Mouse (Mus musculus) brain, adult 2 months (tissue): Measurements from ENCODE around the gene Slc35g3.
"Not testable (repeated sequence)": the region's sequence is repeated elsewhere in the genome, so short reads cannot be mapped to it uniquely, and the experiment has no call there.

Source experiments
- DNase-seq: peaks from one replicate; pipeline ENCODE4 v3.0.0; 2011; ENCODE audit warnings: low read depth, low spot score

Gene Slc35g3

DNA sequence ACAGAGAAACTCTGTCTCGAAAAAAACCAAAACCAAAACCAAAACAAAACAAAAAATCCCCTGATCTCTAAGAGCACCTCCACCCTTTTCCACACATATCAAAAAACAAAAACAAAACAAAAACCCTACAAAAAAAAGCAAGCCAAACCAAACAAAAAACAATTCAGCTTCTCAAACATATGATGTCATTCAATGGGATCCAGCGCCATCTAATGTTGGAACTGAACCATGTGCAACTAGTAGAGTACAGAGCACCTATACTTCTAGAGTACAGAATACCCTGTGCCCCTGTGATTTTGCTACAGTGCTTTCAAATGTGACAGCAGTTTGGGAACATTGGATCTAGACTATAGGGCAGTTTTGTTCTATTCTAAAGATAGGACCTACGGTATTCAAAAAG is 7.1 kb downstream of the Slc35g3 start:
- peak; percentile 91 for DNase-seq

DNA sequence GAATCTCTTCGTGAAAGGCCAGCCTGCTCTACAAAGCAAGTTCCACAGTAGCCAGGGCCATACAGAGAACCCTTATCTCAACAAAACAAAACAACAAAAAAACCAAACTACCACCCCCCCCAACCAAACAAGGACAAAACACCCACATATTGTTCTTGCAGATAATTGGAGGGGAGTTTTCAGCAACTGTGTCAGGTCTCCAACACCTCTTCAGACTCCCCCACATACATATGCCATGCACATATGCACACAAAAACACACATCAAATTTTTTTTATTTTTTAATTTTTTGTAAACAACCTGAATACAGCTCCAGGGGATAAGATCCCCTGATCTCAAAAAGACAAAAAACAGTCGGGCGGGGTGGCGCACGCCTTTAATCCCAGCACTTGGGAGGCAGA is 7.5 kb downstream of the Slc35g3 start:
- no peak for DNase-seq

DNA sequence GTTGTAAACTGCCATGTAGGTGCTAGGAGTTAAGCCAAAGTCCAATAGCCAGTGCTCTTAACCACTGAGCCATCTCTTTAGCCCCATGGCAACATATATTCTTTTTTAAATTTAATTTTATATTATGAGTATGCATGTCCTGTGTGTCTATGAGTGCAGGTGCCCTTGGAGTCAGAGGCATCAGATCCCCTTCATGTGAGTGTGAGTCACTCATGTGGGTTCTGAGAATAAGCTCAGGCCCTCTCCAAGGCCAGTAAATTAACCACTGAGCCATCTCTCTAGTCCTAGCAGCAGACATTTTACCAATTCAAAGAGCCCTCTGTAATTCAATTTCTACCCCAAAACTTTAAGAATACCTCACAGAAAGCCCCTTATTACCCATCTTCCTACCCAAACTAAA is 9.1 kb downstream of the Slc35g3 start:
- DNase-seq: no peak

DNA sequence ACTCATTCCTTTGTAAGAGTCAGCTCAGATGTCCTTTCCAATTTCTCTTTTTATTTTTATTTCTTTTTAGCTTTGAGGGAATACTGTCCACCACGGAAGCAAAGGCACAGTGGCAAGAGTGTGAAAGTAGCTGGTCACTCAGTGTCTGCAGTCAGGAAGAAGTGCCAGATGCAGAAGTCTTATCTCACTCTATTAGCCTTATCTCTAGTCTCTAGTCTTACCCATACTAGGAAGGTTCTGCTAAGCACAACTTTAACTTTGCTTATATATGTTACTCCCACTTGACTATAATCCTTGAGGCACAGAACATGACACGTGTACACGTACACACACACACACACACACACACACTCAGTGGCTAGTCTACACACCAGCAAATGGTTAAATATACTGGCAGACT is 10.1 kb downstream of the Slc35g3 start:
- no peak for DNase-seq

DNA sequence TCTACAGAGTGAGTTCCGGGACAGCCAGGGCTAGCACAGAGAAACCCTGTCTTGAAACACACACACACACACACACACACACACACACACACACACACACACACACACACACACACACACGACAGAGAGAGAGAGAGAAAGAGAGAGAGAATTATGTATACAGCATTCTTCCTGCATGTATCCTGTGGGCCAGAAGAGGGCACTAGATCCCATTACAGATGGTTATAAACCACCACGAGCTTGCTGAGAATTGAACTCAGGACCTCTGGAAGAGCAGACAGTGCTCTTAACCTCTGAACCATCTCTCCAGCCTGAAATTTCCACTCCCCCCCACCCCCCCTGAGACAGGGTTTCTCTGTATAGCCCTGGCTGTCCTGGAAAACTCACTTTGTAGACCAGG is 30.4 kb downstream of the Slc35g3 start:
- not testable (repeated sequence) for DNase-seq

DNA sequence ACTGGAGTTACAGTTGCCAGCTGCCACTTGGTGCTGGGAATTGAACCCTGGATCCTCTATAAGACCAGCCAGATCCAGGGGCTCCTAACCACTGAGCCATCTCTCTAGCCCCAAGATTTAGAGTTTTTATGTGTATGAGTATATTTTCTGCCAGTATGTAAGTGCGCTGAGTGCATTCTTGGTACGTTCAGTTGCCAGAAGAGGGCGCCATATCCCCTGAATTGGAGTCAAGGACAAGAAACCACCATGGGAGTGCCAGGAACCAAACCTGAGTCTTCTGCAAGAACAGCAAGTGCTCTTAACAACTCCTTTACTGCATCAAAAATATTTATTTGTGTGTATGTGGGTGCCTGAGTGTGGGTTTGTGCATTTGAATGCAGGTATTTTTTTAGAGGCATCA is 32.7 kb downstream of the Slc35g3 start:
- DNase-seq: peak; percentile 77

DNA sequence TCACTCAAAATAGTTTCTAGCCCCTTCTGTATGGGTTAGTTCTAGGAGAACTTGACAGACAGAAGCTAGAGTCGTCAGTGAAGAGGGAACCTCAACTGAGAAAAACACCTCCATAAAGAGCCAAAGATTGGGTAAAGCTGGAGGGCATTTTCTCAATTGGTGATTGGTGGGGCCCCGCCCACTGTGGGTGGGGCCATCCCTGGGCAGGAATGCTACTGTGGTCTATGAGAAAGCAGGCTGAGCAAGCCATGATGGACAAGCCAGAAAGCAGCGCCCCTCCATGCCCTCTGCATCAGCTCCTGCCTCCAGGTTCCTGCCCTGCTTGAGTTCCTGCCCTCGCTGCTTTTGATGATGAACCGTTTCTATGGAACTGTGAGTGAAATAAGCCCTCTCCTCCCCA is 35.8 kb downstream of the Slc35g3 start:
- no peak for DNase-seq

DNA sequence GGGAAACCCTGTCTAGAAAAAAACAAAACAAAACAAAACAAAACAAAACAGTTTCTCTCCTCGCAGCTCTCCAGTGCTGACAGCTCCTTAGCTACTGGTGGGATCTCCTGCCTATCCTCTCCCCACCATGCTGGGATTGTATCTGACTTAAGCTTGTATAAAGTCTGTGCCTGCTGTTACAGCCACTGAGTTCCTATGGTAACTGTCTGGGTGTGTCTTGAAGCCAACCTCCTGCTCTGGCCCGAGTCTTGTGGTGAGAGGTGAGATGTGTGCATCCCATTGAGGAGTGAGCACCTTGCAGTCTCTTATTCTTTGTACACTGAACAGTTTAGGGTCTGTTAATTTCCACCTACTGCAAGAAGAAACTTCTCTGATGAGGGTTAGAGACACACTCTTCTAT is 38.7 kb downstream of the Slc35g3 start:
- no peak for DNase-seq

DNA sequence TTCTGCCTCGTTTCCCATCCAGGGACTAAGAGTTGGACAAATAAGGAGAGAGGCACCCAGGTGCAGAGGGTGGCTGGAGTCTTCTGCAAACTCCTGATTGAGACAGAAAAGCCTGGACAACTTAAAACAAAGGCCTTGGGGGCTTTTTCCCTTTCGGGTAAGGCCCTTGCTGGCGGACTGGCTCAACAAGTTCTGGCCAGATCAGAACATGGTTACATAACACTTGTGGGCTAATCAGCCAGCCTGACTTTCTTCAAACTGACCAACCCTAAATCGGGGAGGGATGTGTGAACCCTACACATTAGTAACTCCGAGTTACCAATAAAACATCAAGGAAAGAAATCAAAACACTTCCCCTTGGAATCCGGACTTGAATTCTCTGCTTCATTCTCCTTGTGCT is 40.9 kb downstream of the Slc35g3 start:
- no peak for DNase-seq

DNA sequence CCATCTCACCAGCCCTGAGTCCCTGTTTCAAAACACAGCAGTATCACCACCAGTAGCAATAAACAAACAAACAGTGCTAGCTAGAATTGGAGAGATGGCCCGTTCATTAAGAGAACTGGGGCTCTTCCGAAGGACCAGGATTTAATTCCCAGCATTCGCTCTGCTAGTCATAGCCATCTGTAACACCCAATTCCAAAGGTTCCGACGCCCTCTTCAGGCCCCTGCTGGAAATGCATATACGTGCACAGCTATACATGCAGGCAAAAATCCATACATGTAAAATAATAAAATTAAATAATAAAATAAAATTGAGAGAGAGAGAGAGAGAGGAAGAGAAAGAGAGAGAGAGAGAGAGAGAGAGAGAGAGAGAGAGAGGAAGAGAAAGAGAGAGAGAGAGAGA is 42.3 kb downstream of the Slc35g3 start:
- no peak for DNase-seq

DNA sequence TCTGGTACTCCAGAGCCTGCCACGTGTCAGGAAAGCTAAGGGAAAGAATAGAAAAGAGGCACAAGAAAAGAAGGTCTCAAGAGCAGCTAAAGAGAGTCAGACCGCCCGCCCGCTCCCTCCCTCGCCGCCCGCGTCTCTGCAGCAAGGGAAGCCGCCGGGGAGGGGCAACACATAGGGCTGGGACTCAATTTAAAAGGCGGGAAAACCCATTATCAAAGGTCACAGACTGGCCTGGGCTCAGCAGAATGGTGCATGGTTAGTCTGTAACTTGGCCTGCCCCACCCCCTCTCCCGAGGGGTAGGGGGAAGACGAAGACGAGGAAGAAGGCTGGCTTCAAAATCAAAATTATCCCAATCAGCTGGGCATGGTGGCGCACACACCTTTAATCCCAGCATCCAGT is 43.1 kb downstream of the Slc35g3 start:
- no peak for DNase-seq

DNA sequence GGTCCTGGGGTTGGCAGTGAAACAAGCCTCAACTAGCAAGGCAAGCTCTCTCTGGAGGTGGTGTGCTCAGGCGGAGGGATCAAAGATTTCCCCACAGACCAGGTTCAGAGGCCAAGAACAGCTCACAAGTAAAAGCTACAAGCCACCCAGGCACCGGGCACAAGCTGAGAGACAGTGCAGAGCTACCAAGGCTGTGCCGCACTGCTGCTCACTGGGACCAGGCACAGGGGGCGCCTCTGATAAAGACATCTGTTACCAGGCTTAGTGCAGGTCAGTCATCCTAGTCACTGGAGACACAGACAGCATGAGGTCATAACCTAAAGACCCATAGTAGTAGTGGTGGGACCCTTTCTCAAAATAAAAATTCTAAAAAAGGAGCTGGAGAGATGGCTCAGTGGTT is 44.8 kb downstream of the Slc35g3 start:
- no peak for DNase-seq

DNA sequence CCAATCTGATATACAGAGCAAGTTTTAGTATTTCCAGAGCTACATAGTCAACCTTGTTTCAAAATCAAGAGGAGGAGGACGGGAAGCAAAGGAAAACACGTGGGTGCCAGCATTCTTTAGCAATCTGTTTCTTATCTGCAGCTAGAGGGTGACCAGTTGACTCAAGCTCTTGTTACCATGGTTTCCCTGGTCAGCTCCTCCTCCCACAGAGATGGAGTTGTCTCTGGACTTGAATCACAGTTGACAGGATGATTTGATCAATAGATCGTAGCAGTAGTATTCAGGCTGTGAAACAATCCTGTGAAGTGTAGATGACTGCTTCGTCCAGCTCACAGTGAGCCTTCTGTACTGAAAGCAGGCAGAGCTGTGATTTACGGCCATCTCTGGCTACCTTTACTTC is 45.8 kb downstream of the Slc35g3 start:
- DNase-seq: peak; percentile 53

DNA sequence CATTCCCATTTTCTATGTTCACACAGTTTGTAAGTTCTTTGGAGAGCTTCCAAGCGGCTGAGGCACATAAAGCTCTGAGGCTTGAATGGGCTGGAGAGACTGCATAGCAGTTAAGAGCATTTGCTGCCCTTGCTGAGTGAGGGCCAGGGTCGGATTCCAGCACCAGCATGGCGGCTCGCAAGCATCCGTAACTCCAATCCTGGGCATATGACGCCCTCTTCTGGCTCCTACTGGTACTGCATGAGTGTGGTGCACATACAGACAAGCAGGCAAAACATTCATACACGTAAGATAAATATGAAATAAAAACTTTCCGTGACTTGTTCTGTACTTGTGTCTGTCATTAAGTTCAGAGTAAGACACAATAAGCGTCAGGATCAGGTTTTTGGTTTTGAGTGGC is 46.3 kb downstream of the Slc35g3 start:
- no peak for DNase-seq

DNA sequence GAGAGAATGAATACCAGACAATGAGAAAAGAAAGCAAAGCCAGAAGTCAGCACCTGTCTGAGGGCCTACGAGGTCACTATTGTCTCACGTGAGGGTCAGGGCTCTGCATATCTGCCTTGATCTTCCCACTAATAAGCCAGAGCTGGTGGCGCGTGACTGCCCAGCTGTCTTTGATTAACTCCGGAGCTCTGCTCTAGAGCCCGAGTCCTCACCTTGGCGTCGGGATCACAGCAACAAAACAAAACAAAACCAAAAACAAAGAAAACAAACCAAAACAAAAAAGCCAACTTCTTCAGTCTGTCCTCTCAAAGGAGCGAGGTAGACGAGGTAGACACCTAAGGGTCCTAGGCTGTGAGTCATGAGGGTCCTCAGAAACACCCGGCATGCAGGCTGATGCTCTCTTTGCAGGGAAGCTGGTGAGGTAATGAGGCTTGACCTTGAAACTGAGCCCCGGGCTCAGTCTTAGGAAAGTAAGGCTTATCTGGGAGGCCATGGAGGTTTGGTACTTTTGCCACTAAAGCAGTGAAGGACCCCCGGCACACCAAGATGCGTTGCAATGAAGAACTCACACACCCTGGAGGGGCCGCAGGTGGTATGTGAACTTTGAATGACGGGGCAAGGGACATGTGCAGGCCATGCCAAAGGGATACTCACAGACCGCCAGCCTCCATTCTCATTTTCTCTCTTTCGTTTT is 47.0 kb downstream of the Slc35g3 start:
- DNase-seq: no peak

DNA sequence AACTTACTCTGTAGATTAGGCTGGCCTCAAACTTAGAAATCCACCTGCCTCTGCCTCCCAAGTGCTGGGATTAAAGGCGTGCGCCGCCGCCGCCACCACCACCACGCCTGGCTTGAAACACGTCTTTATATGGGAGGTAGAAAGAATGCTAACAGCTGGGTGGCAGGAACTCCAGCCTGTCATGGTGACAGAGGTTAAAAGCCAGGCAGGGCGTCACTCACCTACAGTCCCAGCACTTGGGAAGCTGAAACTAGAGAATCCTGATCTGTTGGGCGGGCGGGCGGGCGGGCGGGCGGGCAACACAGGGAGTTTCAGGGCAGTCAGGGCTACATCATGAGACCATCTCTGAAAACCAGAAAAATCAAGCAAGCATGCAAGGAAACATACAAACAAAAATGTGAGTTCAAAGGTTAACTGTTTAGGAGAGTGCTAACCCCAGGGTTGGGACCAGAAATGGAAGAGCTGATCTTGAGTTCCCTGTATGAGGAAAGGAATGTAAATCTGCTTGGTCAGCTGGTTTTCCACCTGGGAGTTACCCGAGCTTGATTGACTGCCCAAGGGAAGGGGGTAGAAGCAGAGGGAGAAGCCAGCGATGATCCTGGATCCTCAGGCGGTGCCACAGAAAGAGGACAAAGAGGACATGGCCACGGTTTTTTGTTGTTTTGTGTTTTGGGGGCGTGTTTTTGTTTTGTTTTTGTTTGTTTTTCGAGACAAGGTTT is 48.7 kb downstream of the Slc35g3 start:
- no peak for DNase-seq

DNA sequence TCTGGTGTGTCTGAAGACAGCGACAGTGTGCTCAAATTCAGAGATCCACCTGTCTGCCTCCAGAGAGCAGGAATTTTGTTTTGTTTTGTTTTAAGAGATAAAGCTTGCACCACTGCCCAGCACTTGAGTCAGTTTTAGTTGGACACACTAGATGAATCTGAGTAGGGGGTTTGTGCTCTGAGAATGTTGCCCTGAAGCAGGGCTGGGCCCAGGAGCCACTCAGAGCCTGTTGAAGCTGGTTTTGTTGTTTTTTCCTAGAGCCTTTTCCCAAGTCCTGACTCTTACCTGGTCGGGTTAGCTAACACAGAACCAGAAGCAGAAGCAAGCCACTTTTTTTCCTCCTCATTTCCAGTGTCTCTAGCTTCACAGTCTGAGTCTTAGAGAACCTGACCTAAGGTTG is 50.7 kb downstream of the Slc35g3 start:
- no peak for DNase-seq

DNA sequence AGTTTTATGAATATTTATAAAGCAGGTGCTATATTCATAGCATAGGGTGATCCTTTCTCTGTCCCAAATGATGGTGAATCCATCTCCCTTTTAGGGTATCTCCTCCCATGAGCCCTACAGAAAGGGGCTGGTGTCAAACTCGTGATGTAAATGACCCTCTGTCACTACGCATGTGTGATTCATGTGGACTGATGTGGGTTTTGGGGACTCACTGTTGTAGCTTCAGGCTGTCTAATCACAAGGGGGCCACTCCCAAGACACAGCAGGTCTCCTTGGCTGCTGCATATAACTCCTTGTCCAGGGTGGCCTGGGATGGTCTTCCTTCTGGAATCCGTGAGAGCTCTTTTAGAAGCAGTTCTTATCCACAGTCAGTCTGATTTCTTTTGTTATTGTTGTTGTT is 51.3 kb downstream of the Slc35g3 start:
- no peak for DNase-seq
